Mouse (Mus musculus): Measurements from ENCODE around the gene Ovca2. TPM values are rescaled to one million over a fixed set of nuclear protein-coding genes. Genes with fewer than 3 reads are reported as not detected.

Gene Ovca2
- total RNA-seq, 2 experiments from 2014 or later, result 12.4 to 13.9 TPM

- intact Hi-C loops (cut with DNase I), result loop anchor here (5.0 kb wide), 1 partner anchor 109 kb away; no protein-coding TSS in a partner anchor
- DNase-seq (ENCODE audit: low spot score in 2 of 2), result no peak
Measured at GRCm38 (mm10) chr11:75161417-75162008, 17.1 kb downstream of the Ovca2 start.

- no peak for DNase-seq (ENCODE audit: low spot score in 2 of 2)
- intact Hi-C loops (cut with DNase I), result loop anchor here (5.0 kb wide), 1 partner anchor 109 kb away; no protein-coding TSS in a partner anchor
Measured at GRCm38 (mm10) chr11:75160954-75161353, 17.7 kb downstream of the Ovca2 start.

- intact Hi-C loops (cut with DNase I), result no loop called here
- DNase-seq (ENCODE audit: low spot score in 2 of 2), result no peak
Measured at GRCm38 (mm10) chr11:75159564-75159963, 19.1 kb downstream of the Ovca2 start.

- DNase-seq (ENCODE audit: low spot score in 2 of 2), result no peak
- intact Hi-C loops (cut with DNase I), result no loop called here
Measured at GRCm38 (mm10) chr11:75158432-75158831, 20.2 kb downstream of the Ovca2 start.

- no peak for DNase-seq (ENCODE audit: low spot score in 2 of 2)
- intact Hi-C loops (cut with DNase I), result no loop called here
Measured at GRCm38 (mm10) chr11:75157901-75158300, 20.7 kb downstream of the Ovca2 start.

- intact Hi-C loops (cut with DNase I), result no loop called here
- no peak for DNase-seq (ENCODE audit: low spot score in 2 of 2)
Measured at GRCm38 (mm10) chr11:75157037-75157436, 21.6 kb downstream of the Ovca2 start.

- intact Hi-C loops (cut with DNase I), result no loop called here
Measured at GRCm38 (mm10) chr11:75156416-75156815, 22.2 kb downstream of the Ovca2 start.

GRCm38 (mm10) chr11:75155985-75156384 is 22.6 kb downstream of the Ovca2 start:
- intact Hi-C loops (cut with DNase I), result no loop called here
- no peak for DNase-seq (ENCODE audit: low spot score in 2 of 2)

More at GRCm38 (mm10) chr11:75156416-75156815, 22.2 kb downstream of the Ovca2 start:
- no peak for DNase-seq (ENCODE audit: low spot score in 2 of 2)

GRCm38 (mm10) chr11:75154053-75154585 is 24.5 kb downstream of the Ovca2 start:
- intact Hi-C loops (cut with DNase I), result no loop called here
- DNase-seq (ENCODE audit: low spot score in 2 of 2), result no peak

GRCm38 (mm10) chr11:75152603-75153557 is 25.8 kb downstream of the Ovca2 start:
- no peak for DNase-seq (ENCODE audit: low spot score in 2 of 2)
- intact Hi-C loops (cut with DNase I), result no loop called here

- intact Hi-C loops (cut with DNase I), result no loop called here
- no peak for DNase-seq (ENCODE audit: low spot score in 2 of 2)
Measured at GRCm38 (mm10) chr11:75150346-75150745, 28.3 kb downstream of the Ovca2 start.

- DNase-seq (ENCODE audit: low spot score in 2 of 2), result no peak
- intact Hi-C loops (cut with DNase I), result no loop called here
Measured at GRCm38 (mm10) chr11:75148332-75149035, 30.2 kb downstream of the Ovca2 start.

GRCm38 (mm10) chr11:75147846-75148168 is 30.8 kb downstream of the Ovca2 start:
- DNase-seq (ENCODE audit: low spot score in 2 of 2), result no peak

GRCm38 (mm10) chr11:75147106-75147845 is 31.4 kb downstream of the Ovca2 start:
- no peak for DNase-seq (ENCODE audit: low spot score in 2 of 2)
- intact Hi-C loops (cut with DNase I), result no loop called here

More at GRCm38 (mm10) chr11:75147846-75148168, 30.8 kb downstream of the Ovca2 start:
- intact Hi-C loops (cut with DNase I), result no loop called here

GRCm38 (mm10) chr11:75145841-75146240 is 32.8 kb downstream of the Ovca2 start:
- DNase-seq (ENCODE audit: low spot score in 2 of 2), result no peak
- intact Hi-C loops (cut with DNase I), result no loop called here

GRCm38 (mm10) chr11:75142749-75143148 is 35.9 kb downstream of the Ovca2 start:
- intact Hi-C loops (cut with DNase I), result no loop called here
- no peak for DNase-seq (ENCODE audit: low spot score in 2 of 2)

GRCm38 (mm10) chr11:75141913-75142312 is 36.7 kb downstream of the Ovca2 start:
- intact Hi-C loops (cut with DNase I), result no loop called here
- DNase-seq (ENCODE audit: low spot score in 2 of 2), result no peak

- intact Hi-C loops (cut with DNase I), result no loop called here
- DNase-seq (ENCODE audit: low spot score in 2 of 2), result no peak
Measured at GRCm38 (mm10) chr11:75141038-75141437, 37.6 kb downstream of the Ovca2 start.

- intact Hi-C loops (cut with DNase I), result no loop called here
- DNase-seq (ENCODE audit: low spot score in 2 of 2), result no peak
Measured at GRCm38 (mm10) chr11:75140431-75140830, 38.2 kb downstream of the Ovca2 start.
